Mouse (Mus musculus) embryonic fibroblast, embryonic 13.5 days (primary cell): Measurements from ENCODE around the gene Cep57. TPM values are rescaled to one million over a fixed set of nuclear protein-coding genes. Genes with fewer than 3 reads are reported as not detected.

ENCODE experiments used
- H3K27ac ChIP-seq: 2 replicates; pipeline ENCODE4 v1.5.1; 2012; ENCODE audit warnings: low read length, control low read depth, inconsistent platforms; ENCODE audit not compliant: insufficient read depth
- H3K4me1 ChIP-seq: 2 replicates; pipeline ENCODE4 v1.6.1; 2011; ENCODE audit warnings: low read length; ENCODE audit not compliant: control insufficient read depth, insufficient read depth
- H3K4me3 ChIP-seq: 2 replicates; pipeline ENCODE4 v1.5.1; 2011; ENCODE audit warnings: mild to moderate bottlenecking, control low read depth, low read length; ENCODE audit not compliant: insufficient read depth
- CTCF ChIP-seq: IDR thresholded peaks from 2 replicates; pipeline ENCODE4 v1.5.1; 2011; ENCODE audit warnings: mild to moderate bottlenecking, control low read depth, low read length, moderate library complexity, borderline replicate concordance; ENCODE audit not compliant: insufficient read depth
- POLR2A ChIP-seq: IDR thresholded peaks from 2 replicates; pipeline ENCODE4 v1.6.1; 2011; ENCODE audit warnings: low read depth, mild to moderate bottlenecking, control low read depth, low read length, moderate library complexity
- polyA plus RNA-seq: library from polyadenylated mRNA; stranded (reverse); fragments of >200 nt; gene quantifications from 2 replicates; pipeline ENCODE4 v1.2.4, GENCODE M21; 2011; ENCODE audit warnings: low read depth; ENCODE audit not compliant: missing spikeins, insufficient read length

Cep57 gene
- polyA plus RNA-seq, 1 experiment, result 42.4 TPM

GRCm38 (mm10) chr9:13836726-13837125, 9.8 kb upstream of the Cep57 start:
- Histone ChIP-seq H3K4me1 (no peaks in the 10 kb centered on the region), H3K4me3 (no peak overlapping the region), H3K27ac (no peak overlapping the region)
- TF ChIP-seq CTCF (no peak), POLR2A (no peak)

- TF ChIP-seq CTCF (no peak), POLR2A (no peak)
- Histone ChIP-seq H3K27ac (no peak overlapping the region), H3K4me1 (no peaks in the 10 kb centered on the region), H3K4me3 (no peak overlapping the region)
Observed at GRCm38 (mm10) chr9:13835256-13835655, 8.3 kb upstream of the Cep57 start.

GRCm38 (mm10) chr9:13828087-13828441, 1.2 kb upstream of the Cep57 start:
- Histone ChIP-seq H3K4me3 (peak overlapping the region; percentile 85), H3K27ac (peak overlapping the region; percentile 60), H3K4me1 (peaks cover 4% of the 10 kb centered on the region)
- peak; percentile 48 for TF ChIP-seq POLR2A
- TF ChIP-seq CTCF, result no peak

- Histone ChIP-seq H3K4me1 (peaks cover 4% of the 10 kb centered on the region), H3K27ac (peak within 1 kb of the TSS; percentile 82), H3K4me3 (peak within 1 kb of the TSS; percentile 89)
- TF ChIP-seq POLR2A (peak; percentile 58), CTCF (no peak)
Observed at GRCm38 (mm10) chr9:13827406-13828086, 639 bp upstream of the Cep57 start, which contains the start of gene Fam76b. TSS of gene Fam76b (plus strand) at chr9:13827716.

- peaks cover 4% of the 10 kb centered on the region for H3K4me1 ChIP-seq
- no peak for TF ChIP-seq CTCF
- TF ChIP-seq POLR2A, result no peak; the same call in 1 of the 2 replicates
- H3K27ac ChIP-seq, result peak overlapping the region; percentile 82
- H3K4me3 ChIP-seq, result peak overlapping the region; percentile 89
Observed at GRCm38 (mm10) chr9:13826391-13826805, 509 bp downstream of the Cep57 start.

- TF ChIP-seq POLR2A (no peak), CTCF (no peak)
- Histone ChIP-seq H3K4me3 (peak overlapping the region; percentile 89), H3K27ac (peak overlapping the region; percentile 82), H3K4me1 (peaks cover 4% of the 10 kb centered on the region)
Observed at GRCm38 (mm10) chr9:13825896-13826295, 1.0 kb downstream of the Cep57 start.

GRCm38 (mm10) chr9:13820774-13821173, 6.1 kb downstream of the Cep57 start:
- H3K4me3 ChIP-seq, result no peak overlapping the region
- peaks cover 4% of the 10 kb centered on the region; the same call in 1 of the 2 replicates for H3K4me1 ChIP-seq
- no peak overlapping the region for H3K27ac ChIP-seq
- TF ChIP-seq CTCF (no peak), POLR2A (no peak)

- Histone ChIP-seq H3K4me3 (no peak overlapping the region), H3K27ac (no peak overlapping the region), H3K4me1 (no peaks in the 10 kb centered on the region)
- no peak for TF ChIP-seq POLR2A
- TF ChIP-seq CTCF, result no peak
Observed at GRCm38 (mm10) chr9:13818369-13818768, 8.5 kb downstream of the Cep57 start.

GRCm38 (mm10) chr9:13809937-13810336, 17.0 kb downstream of the Cep57 start:
- TF ChIP-seq POLR2A, result no peak
- 0 out of 2 replicates have a peak, but pooled peaks have one; percentile 1 for TF ChIP-seq CTCF
- Histone ChIP-seq H3K4me3 (no peak overlapping the region), H3K27ac (no peak overlapping the region), H3K4me1 (no peaks in the 10 kb centered on the region)

- H3K27ac ChIP-seq, result no peak overlapping the region
- TF ChIP-seq CTCF, result no peak
- no peak for TF ChIP-seq POLR2A
- H3K4me3 ChIP-seq, result no peak overlapping the region
- H3K4me1 ChIP-seq, result no peaks in the 10 kb centered on the region
Observed at GRCm38 (mm10) chr9:13807657-13808056, 19.2 kb downstream of the Cep57 start.
